Mouse (Mus musculus) ovary, postnatal 36 days (tissue): ENCODE results near the gene Gm11077.

Experiments used
- DNase-seq: peaks from one replicate; pipeline ENCODE4 v3.0.0; 2022; ENCODE audit warnings: low spot score, mixed read lengths

Gm11077 gene

GRCm38 (mm10) chr6:140747591-140747990 lies 18.5 kb downstream of the Gm11077 start:
- no peak for DNase-seq

- DNase-seq = no peak
Measured at GRCm38 (mm10) chr6:140750371-140751080, 21.4 kb downstream of the Gm11077 start.

- DNase-seq = no peak
Measured at GRCm38 (mm10) chr6:140766365-140766764, 37.3 kb downstream of the Gm11077 start.

GRCm38 (mm10) chr6:140767237-140767636 lies 38.2 kb downstream of the Gm11077 start:
- DNase-seq = no peak

- no peak for DNase-seq
Measured at GRCm38 (mm10) chr6:140768180-140768579, 39.1 kb downstream of the Gm11077 start.

GRCm38 (mm10) chr6:140768859-140769640 lies 40.0 kb downstream of the Gm11077 start:
- no peak for DNase-seq

- no peak for DNase-seq
Measured at GRCm38 (mm10) chr6:140776274-140776673, 47.2 kb downstream of the Gm11077 start.

- no peak for DNase-seq
Measured at GRCm38 (mm10) chr6:140782524-140782923, 53.4 kb downstream of the Gm11077 start.

- DNase-seq = no peak
Measured at GRCm38 (mm10) chr6:140786058-140786457, 57.0 kb downstream of the Gm11077 start.

- DNase-seq = peak; percentile 9
Measured at GRCm38 (mm10) chr6:140789850-140790249, 60.8 kb downstream of the Gm11077 start.

- DNase-seq = no peak
Measured at GRCm38 (mm10) chr6:140793676-140794262, 64.7 kb downstream of the Gm11077 start.

GRCm38 (mm10) chr6:140798841-140799240 lies 69.8 kb downstream of the Gm11077 start:
- DNase-seq = no peak

- DNase-seq = no peak
Measured at GRCm38 (mm10) chr6:140799435-140800040, 70.5 kb downstream of the Gm11077 start.

- DNase-seq = no peak
Measured at GRCm38 (mm10) chr6:140800587-140800986, 71.5 kb downstream of the Gm11077 start.
